Mouse (Mus musculus) embryonic stem cell, embryonic (primary cell): Measurements from ENCODE around the gene Lbr.

Source experiments
- CTCF ChIA-PET, 4 experiments: fragments of 300-600 bp in 2 of 4; fragments of 350-600 bp in 2 of 4; sonication (Branson Sonifier 250); formaldehyde crosslinking; loops; one replicate each; lab custom pipeline; 2022; ENCODE audit warnings: inconsistent platforms in 2 of 4; lab: Charles Lee
- POLR2A ChIA-PET, 4 experiments: fragments of 300-600 bp in 2 of 4; fragments of 350-600 bp in 2 of 4; sonication (Branson Sonifier 250); formaldehyde crosslinking; loops; one replicate each; lab custom pipeline; 2022; ENCODE audit warnings: antibody characterized with exemption in 4 of 4, inconsistent platforms in 1 of 4; lab: Charles Lee

The Lbr gene

DNA sequence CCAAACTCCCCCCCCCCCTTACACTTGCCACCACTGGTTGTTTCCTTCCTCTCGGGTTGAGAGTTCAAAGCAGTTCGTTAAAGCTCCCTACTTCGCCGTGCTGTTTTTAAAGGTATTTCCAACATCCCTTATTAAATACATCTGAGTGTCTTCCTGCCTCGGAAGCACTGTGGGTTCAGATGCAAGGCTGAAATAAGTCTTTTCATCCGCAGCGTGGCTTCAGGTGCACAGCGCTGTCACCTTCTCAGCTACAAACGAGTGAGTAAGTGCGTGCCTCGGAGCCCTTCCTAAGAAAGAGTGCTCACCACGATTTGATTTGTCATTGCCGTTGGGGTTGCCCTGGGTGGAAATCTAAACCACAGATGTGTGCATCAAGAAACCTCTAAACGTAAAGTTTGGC, at the start of gene Lbr:
Gene Lbr (minus strand): TSS at position 266 of the 400 bp plus-strand sequence.
- ChIA-PET CTCF (interaction anchor here (0.6 to 2.7 kb wide), 15 partner anchors 10 to 714 kb away, joined by 3 to 17 read pairs (median 4); partner anchors contain the start of gene Srp9 (in 3 of the 4)), POLR2A (interaction anchor here (0.5 to 7.8 kb wide), 65 partner anchors 8 to 979 kb away, joined by 3 to 85 read pairs (median 4); partner anchors contain the start of genes Srp9 (in 2 of the 4) and Fbxo28 (in 1 of the 4))

GRCm38 (mm10) chr1:181889670-181890069, 46.8 kb upstream of the Lbr start:
- ChIA-PET POLR2A (interaction anchor here (0.6 to 2.4 kb wide), 26 partner anchors 8 to 452 kb away, joined by 3 to 12 read pairs (median 4); partner anchors contain the start of genes Srp9 (in 2 of the 4), Fbxo28 (in 1 of the 4) and Lbr (in 1 of the 4)), CTCF (interaction anchor here (0.5 to 5.6 kb wide), 53 partner anchors 8 to 567 kb away, joined by 3 to 91 read pairs (median 6); partner anchors contain the start of genes Srp9 (in 4 of the 4) and Lbr (in 1 of the 4))

- ChIA-PET POLR2A (interaction anchor here (0.5 to 2.4 kb wide), 39 partner anchors 9 to 453 kb away, joined by 3 to 12 read pairs (median 4); partner anchors contain the start of genes Srp9 (in 4 of the 4), Fbxo28 (in 1 of the 4) and Lbr (in 1 of the 4)), CTCF (interaction anchor here (0.5 to 5.6 kb wide), 97 partner anchors 9 to 606 kb away, joined by 3 to 91 read pairs (median 5); partner anchors contain the start of genes Srp9 (in 4 of the 4) and Lbr (in 1 of the 4))
These were observed 46.0 kb upstream of the Lbr start for GRCm38 (mm10) chr1:181888801-181889200.

- ChIA-PET POLR2A (interaction anchor here in 3 of 4 experiments (0.6 to 2.5 kb wide), 15 partner anchors 9 to 496 kb away, joined by 3 to 11 read pairs (median 4); partner anchors contain the start of gene Srp9 (in 1 of the 3)), CTCF (interaction anchor here (0.5 to 3.5 kb wide), 58 partner anchors 10 to 1006 kb away, joined by 3 to 23 read pairs (median 4); partner anchors contain the start of genes Srp9 (in 4 of the 4) and Lbr (in 2 of the 4))
These were observed 38.7 kb upstream of the Lbr start for GRCm38 (mm10) chr1:181881532-181881931.

GRCm38 (mm10) chr1:181880752-181881325, 38.0 kb upstream of the Lbr start:
- POLR2A ChIA-PET: interaction anchor here (0.5 to 2.5 kb wide), 19 partner anchors 10 to 600 kb away, joined by 3 to 11 read pairs (median 3); partner anchors contain the start of gene Srp9 (in 1 of the 4)
- CTCF ChIA-PET: interaction anchor here (0.5 to 3.5 kb wide), 64 partner anchors 8 to 1006 kb away, joined by 3 to 23 read pairs (median 4); partner anchors contain the start of genes Srp9 (in 4 of the 4) and Lbr (in 2 of the 4)

DNA sequence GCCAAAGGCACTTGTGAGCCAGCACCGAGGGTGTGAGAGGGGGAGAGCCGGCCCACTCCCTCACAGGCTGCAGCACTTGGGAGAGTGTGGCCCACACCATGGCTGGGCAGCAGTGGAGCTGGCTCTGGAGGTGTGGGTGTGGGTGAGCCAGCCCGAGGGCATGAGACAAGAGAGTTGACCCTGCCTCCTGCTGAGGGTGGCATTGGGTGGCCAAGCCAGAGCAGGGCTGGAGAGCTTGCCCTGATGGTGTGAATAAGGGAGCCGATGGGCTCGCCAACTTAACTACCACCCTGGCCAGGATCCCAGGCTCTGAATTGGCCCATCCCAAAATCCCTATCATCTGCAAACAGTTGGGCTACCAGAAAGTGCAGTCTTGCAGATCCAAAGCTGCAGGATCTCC, 35.6 kb upstream of the Lbr start:
- POLR2A ChIA-PET: interaction anchor here in 2 of 4 experiments (1.0 to 2.0 kb wide), 8 partner anchors 10 to 246 kb away, joined by 3 to 13 read pairs (median 4); partner anchors contain the start of genes Lbr (in 1 of the 2) and Srp9 (in 1 of the 2)
- CTCF ChIA-PET: interaction anchor here in 3 of 4 experiments (0.6 to 2.2 kb wide), 10 partner anchors 9 to 1156 kb away, joined by 3 to 10 read pairs (median 4); partner anchors contain the start of gene Srp9 (in 2 of the 3)

GRCm38 (mm10) chr1:181877088-181877487, 34.2 kb upstream of the Lbr start:
- POLR2A ChIA-PET: interaction anchor here in 2 of 4 experiments (0.6 to 2.0 kb wide), 5 partner anchors 12 to 248 kb away, joined by 4 to 6 read pairs (median 4); partner anchors contain the start of gene Srp9 (in 1 of the 2)
- CTCF ChIA-PET: interaction anchor here in 2 of 4 experiments (1.1 to 2.2 kb wide), 5 partner anchors 10 to 860 kb away, joined by 3 to 10 read pairs (median 4); partner anchors contain the start of gene Srp9 (in 1 of the 2)

DNA sequence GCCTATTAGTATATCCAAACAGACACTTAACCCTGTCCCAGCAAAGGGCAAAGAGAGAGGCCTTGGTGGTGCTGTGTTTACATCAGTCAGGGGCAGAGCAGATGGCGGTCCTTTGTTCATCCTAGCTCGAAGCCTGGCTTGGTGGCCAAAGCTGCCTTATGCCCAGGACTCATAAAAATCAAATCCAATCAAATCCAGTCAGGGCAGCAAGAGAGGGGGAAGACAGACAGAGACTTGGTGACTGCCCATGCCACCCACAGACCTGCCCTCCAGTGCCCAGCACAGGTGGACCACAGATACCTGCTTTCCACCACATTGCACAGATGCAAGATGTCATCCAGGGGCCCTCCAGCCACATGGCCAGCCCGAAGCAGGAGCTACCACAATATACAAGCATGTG, 33.8 kb upstream of the Lbr start:
- ChIA-PET POLR2A (interaction anchor here in 1 of 4 experiments (0.6 to 2.0 kb wide), 3 partner anchors 12 to 35 kb away, joined by 4 to 6 read pairs (median 5); no protein-coding TSS in a partner anchor), CTCF (interaction anchor here in 1 of 4 experiments (1.1 to 1.7 kb wide), 3 partner anchors 11 to 860 kb away, joined by 3 to 4 read pairs (median 4); no protein-coding TSS in a partner anchor)

DNA sequence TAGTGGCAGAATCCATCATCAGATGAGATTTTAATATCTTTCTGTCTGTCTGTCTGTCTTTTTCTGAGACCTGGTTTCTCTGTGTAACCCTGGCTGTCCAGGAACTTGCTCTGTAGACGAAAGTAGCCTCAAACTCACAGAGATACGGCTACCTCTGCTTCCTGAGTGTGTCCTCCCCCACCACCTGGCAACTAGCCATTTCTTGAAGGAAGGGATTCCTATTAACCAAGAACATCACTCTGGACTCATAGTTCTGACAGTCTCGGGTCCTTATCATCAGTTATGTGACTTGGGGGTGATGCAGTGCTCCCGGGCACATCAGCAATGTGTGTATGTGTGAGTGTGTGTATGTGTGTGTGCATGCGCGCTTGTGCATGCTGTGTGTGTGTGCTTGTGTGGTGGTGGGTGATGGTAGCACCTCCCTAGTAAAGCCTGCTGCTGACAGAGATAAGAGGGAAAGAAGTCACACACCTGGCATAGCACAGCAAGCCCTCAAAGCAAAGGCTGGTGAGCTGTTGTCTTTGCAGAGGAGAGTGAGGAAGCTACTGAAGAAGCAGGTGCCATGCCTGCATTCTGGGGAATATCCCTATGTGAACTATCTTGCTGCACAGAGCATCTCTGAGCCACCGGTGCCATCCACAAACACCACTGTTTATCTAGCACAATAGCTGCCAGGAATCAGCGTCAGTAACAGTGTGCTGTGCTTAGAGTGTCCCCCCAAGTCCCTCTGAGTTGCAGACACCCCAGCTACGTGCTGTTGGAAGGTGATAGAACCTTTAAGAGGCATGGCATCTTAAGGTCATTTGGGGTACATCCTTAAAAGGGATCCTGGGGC, 30.5 kb upstream of the Lbr start:
- ChIA-PET CTCF (interaction anchor here in 1 of 4 experiments (1.0 kb wide), 1 partner anchor 251 kb away, joined by 3 read pairs; no protein-coding TSS in a partner anchor), POLR2A (interaction anchor here in 1 of 4 experiments (1.1 kb wide), 1 partner anchor 11 kb away, joined by 3 read pairs; no protein-coding TSS in a partner anchor)

DNA sequence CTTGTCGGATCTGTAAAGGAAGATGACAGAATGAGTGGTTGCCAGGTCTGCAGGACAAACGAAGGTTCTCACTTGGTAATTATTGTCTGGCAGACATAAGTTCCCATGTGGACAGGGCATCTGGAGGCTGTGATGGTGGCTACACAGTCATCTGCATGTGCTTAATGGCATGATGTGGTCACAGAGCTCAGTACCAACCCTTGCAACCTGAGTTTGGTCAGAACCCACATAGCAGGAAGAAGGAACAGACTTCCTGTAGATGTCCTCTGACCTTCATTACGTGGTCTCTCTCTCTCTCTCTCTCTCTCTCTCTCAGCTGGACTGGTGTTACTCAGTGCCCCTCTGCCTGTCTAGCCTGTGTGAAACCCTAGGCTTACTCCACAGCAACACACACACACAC, 29.8 kb upstream of the Lbr start:
- ChIA-PET POLR2A (no interaction called here), CTCF (interaction anchor here in 1 of 4 experiments (0.7 kb wide), 1 partner anchor 16 kb away, joined by 3 read pairs; no protein-coding TSS in a partner anchor)

DNA sequence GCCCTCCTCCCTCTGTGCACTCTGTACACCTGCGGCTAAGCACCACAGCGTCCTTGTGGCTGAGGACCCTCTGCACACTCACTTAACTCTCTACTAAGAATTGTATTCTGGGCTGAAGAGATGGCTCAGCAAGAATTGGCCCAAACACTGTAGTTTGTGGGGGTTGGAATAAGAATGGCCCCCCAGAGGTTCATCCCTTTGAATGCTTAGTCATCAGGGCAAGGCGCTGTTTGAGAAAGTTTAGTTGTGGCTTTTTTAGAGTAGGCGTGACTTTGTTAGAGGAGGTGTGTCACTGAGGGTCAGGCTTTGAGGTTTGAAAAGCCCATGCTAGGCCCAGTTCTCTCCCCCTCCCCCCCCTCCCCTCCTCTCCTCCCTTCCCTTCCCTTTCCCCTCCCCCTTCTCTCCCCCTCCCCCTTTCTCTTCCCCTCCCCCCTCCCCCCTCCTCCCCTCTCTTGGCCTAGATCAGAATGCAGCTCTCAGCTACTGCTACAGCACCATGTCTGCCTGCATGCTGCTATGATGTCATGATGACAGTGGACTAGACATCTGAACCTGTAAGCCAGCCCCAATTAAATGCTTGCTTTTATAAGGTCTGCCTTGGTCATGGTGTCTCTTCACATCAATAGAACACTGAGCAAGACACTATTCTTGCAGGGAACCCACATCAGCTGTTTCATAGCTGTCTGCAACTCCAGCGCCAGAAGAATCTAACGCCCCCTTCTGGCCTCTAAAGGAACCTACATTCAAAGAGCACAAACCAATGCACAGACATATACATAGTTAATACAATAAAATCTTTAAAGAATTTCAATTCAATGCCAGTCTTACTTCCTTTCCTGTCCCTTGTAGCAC, 23.8 kb upstream of the Lbr start:
- ChIA-PET POLR2A (interaction anchor here in 3 of 4 experiments (0.6 to 1.8 kb wide), 5 partner anchors 13 to 258 kb away, joined by 3 to 7 read pairs (median 3); partner anchors contain the start of genes Lbr (in 1 of the 3) and Srp9 (in 1 of the 3)), CTCF (interaction anchor here in 3 of 4 experiments (0.6 to 2.2 kb wide), 6 partner anchors 15 to 38 kb away, joined by 3 to 7 read pairs (median 4); no protein-coding TSS in a partner anchor)

- ChIA-PET CTCF (interaction anchor here in 2 of 4 experiments (0.9 to 1.3 kb wide), 3 partner anchors 13 to 258 kb away, joined by 4 to 5 read pairs (median 5); partner anchors contain the start of gene Srp9 (in 1 of the 2)), POLR2A (interaction anchor here in 3 of 4 experiments (0.5 to 1.6 kb wide), 7 partner anchors 12 to 259 kb away, joined by 3 to 9 read pairs (median 5); partner anchors contain the start of genes Srp9 (in 2 of the 3) and Lbr (in 1 of the 3))
These were observed 23.0 kb upstream of the Lbr start for GRCm38 (mm10) chr1:181865863-181866216.

- ChIA-PET POLR2A (interaction anchor here in 3 of 4 experiments (0.5 to 1.6 kb wide), 8 partner anchors 12 to 260 kb away, joined by 3 to 9 read pairs (median 4); partner anchors contain the start of genes Srp9 (in 2 of the 3) and Lbr (in 1 of the 3)), CTCF (interaction anchor here in 3 of 4 experiments (0.5 to 1.3 kb wide), 6 partner anchors 9 to 259 kb away, joined by 3 to 5 read pairs (median 4); partner anchors contain the start of gene Srp9 (in 1 of the 3))
These were observed 22.4 kb upstream of the Lbr start for GRCm38 (mm10) chr1:181864971-181865862.

GRCm38 (mm10) chr1:181863431-181863830, 20.6 kb upstream of the Lbr start:
- ChIA-PET POLR2A (interaction anchor here in 3 of 4 experiments (0.6 to 4.6 kb wide), 8 partner anchors 11 to 35 kb away, joined by 3 to 65 read pairs (median 6); partner anchors contain the start of gene Lbr (in 2 of the 3)), CTCF (interaction anchor here in 2 of 4 experiments (0.5 to 0.6 kb wide), 2 partner anchors 22 to 259 kb away, joined by 3 read pairs; no protein-coding TSS in a partner anchor)
